Mouse (Mus musculus): ENCODE measurements around the gene Fntb. TPM values are rescaled to one million over a fixed set of nuclear protein-coding genes. Genes with fewer than 3 reads are reported as not detected.
"Not testable (repeated sequence)": the region's sequence is repeated elsewhere in the genome, so short reads cannot be mapped to it uniquely, and the experiment has no call there.

Gene Fntb
- polyA plus RNA-seq, 1 experiment from 2014 or later: 35.2 TPM

- H3K4me2 ChIP-seq: no peak overlapping the region
- 86% methylated on average over 1 of the region's 1 CpGs for WGBS
- H3K36me3 ChIP-seq (replicated peaks): no peaks in the 10 kb centered on the region
- H3K9ac ChIP-seq: no peak overlapping the region
- no peaks in the 10 kb centered on the region for H3K9me3 ChIP-seq
- H3K27ac ChIP-seq: no peak overlapping the region
- H3K27me3 ChIP-seq: no peaks in the 10 kb centered on the region
- ATAC-seq (ENCODE audit: low FRiP score): no peak
- no peak overlapping the region for H3K4me3 ChIP-seq (replicated peaks)
- H3K4me1 ChIP-seq: peaks cover 8% of the 10 kb centered on the region; the same call in 1 of the 2 replicates
Measured at GRCm38 (mm10) chr12:76853378-76854142, 88.2 kb downstream of the Fntb start.

- ATAC-seq (ENCODE audit: low FRiP score): no peak
- Histone ChIP-seq H3K36me3 (replicated peaks) (no peaks in the 10 kb centered on the region), H3K4me1 (peaks cover 4% of the 10 kb centered on the region; the same call in 1 of the 2 replicates), H3K27ac (no peak overlapping the region), H3K9ac (no peak overlapping the region), H3K4me3 (replicated peaks) (no peak overlapping the region), H3K27me3 (no peaks in the 10 kb centered on the region), H3K9me3 (no peaks in the 10 kb centered on the region), H3K4me2 (no peak overlapping the region)
- WGBS: 95% methylated on average over 10 of the region's 10 CpGs
Measured at GRCm38 (mm10) chr12:76857087-76857486, 91.7 kb downstream of the Fntb start.

GRCm38 (mm10) chr12:76858788-76859187, 93.4 kb downstream of the Fntb start:
- not testable (repeated sequence) for H3K36me3 ChIP-seq (replicated peaks); H3K4me2 ChIP-seq; H3K27me3 ChIP-seq; H3K27ac ChIP-seq; H3K4me3 ChIP-seq (replicated peaks); ATAC-seq (ENCODE audit: low FRiP score); H3K9me3 ChIP-seq; H3K9ac ChIP-seq; H3K4me1 ChIP-seq
- 89% methylated on average over 6 of the region's 6 CpGs for WGBS

GRCm38 (mm10) chr12:76863651-76864050, 98.3 kb downstream of the Fntb start:
- 82% methylated on average over 11 of the region's 11 CpGs for WGBS
- H3K27me3 ChIP-seq: no peaks in the 10 kb centered on the region
- H3K4me1 ChIP-seq: no peaks in the 10 kb centered on the region
- H3K9ac ChIP-seq: no peak overlapping the region
- no peak overlapping the region for H3K4me2 ChIP-seq
- H3K27ac ChIP-seq: no peak overlapping the region
- H3K36me3 ChIP-seq (replicated peaks): peaks cover 9% of the 10 kb centered on the region; the same call in 1 of the 2 replicates
- H3K9me3 ChIP-seq: no peaks in the 10 kb centered on the region
- H3K4me3 ChIP-seq (replicated peaks): no peak overlapping the region
- no peak for ATAC-seq (ENCODE audit: low FRiP score)

DNA sequence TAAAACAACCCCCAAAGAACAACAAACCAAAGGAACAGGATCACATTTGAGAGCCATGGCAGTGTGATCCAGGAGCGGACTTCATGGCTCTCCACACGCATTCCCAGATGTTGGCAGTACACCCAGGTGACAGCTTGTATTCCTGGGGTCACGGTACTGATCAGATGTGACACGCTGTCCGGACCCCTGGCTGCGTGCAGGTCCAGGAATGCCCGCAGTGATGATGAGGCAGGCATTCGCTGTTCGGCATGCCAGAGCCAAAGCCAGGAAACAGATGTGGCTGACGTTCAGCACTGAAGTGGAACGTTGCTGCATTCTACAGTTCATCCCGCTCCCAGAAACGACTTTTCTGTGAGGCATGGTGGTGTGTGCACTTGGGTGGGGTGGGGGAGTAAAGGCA, 99.9 kb downstream of the Fntb start:
- no peak overlapping the region for H3K4me3 ChIP-seq (replicated peaks)
- no peak for ATAC-seq (ENCODE audit: low FRiP score)
- no peaks in the 10 kb centered on the region for H3K27me3 ChIP-seq
- no peak overlapping the region for H3K9ac ChIP-seq
- peaks cover 9% of the 10 kb centered on the region; the same call in 1 of the 2 replicates for H3K36me3 ChIP-seq (replicated peaks)
- H3K9me3 ChIP-seq: no peaks in the 10 kb centered on the region
- H3K4me2 ChIP-seq: no peak overlapping the region
- WGBS: 83% methylated on average over 13 of the region's 13 CpGs
- no peaks in the 10 kb centered on the region for H3K4me1 ChIP-seq
- no peak overlapping the region for H3K27ac ChIP-seq

DNA sequence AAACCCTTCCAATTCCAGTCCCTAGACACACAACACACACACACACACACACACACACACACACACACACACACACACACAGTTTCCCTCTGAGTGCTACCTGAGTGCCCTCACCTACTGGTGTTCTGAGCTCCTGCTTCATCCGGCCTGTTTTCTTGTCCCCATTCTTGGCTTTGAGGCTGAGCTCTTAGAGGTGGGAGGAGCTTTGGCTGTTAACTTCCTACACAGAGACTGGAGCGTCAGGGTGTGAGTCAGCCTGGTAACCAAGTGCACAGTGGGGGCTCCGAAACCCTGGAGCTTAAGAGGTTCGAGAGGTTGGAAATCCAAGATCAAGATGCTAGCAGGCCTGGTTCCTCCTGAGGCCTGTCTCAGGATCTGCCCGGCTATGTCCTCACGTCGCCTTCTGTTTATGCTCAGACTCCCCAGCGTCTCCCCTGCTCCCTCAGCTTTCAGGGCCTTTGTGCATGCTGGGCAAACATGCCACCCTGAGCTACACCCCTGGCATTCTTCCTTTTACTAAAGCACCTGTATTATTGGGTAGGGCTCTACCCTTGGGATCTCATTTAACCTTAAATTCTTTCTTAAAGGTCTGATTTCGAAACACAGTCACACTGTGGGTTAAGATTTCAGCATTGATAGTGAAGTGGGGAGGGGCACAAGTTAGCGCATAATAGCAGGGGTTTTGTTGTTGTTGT, 102.3 kb downstream of the Fntb start:
- H3K4me3 ChIP-seq (replicated peaks): no peak overlapping the region
- H3K27ac ChIP-seq: no peak overlapping the region
- 59% methylated on average over 10 of the region's 10 CpGs for WGBS
- no peaks in the 10 kb centered on the region for H3K27me3 ChIP-seq
- ATAC-seq (ENCODE audit: low FRiP score): no peak
- no peaks in the 10 kb centered on the region for H3K9me3 ChIP-seq
- peaks cover 9% of the 10 kb centered on the region; the same call in 1 of the 2 replicates for H3K36me3 ChIP-seq (replicated peaks)
- no peak overlapping the region for H3K9ac ChIP-seq
- no peak overlapping the region for H3K4me2 ChIP-seq
- no peaks in the 10 kb centered on the region for H3K4me1 ChIP-seq

- Histone ChIP-seq H3K27me3 (no peaks in the 10 kb centered on the region), H3K4me2 (no peak overlapping the region), H3K9me3 (no peaks in the 10 kb centered on the region), H3K36me3 (replicated peaks) (0 out of 2 replicates have a peak, but pooled peaks cover 3% of the 10 kb centered on the region), H3K9ac (no peak overlapping the region), H3K4me1 (no peaks in the 10 kb centered on the region), H3K4me3 (replicated peaks) (no peak overlapping the region), H3K27ac (no peak overlapping the region)
- ATAC-seq (ENCODE audit: low FRiP score): no peak
- 76% methylated on average over 14 of the region's 14 CpGs for WGBS
Measured at GRCm38 (mm10) chr12:76868463-76869198, 103.2 kb downstream of the Fntb start.

DNA sequence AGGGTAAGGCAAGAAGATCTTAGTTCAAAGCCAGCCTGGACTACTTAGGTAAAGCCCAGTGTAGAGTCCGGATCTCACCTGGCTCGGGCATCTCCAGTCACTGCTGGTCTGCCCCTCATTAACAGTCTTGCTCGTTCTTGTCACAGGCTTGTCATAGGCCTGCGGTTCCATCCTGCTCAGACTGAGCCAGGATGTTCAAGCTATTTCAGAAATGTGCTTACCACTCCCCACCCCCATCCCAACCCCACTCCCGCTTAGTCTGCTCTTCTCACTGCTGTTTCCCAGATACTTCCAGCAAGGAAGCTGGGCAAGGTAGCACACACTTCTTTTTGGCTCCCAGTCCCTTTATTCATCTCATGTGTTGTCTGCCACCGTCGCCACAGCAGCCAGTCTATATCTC, 104.2 kb downstream of the Fntb start:
- WGBS: 88% methylated on average over 7 of the region's 7 CpGs

GRCm38 (mm10) chr12:76872767-76873316, 107.5 kb downstream of the Fntb start:
- no peak overlapping the region for H3K9ac ChIP-seq
- H3K36me3 ChIP-seq (replicated peaks): 0 out of 2 replicates have a peak, but pooled peaks cover 18% of the 10 kb centered on the region
- no peak overlapping the region for H3K27ac ChIP-seq
- no peak for ATAC-seq (ENCODE audit: low FRiP score)
- H3K4me1 ChIP-seq: no peaks in the 10 kb centered on the region
- H3K9me3 ChIP-seq: no peaks in the 10 kb centered on the region
- no peak overlapping the region for H3K4me3 ChIP-seq (replicated peaks)
- WGBS: 89% methylated on average over 7 of the region's 7 CpGs
- no peak overlapping the region for H3K4me2 ChIP-seq
- no peaks in the 10 kb centered on the region for H3K27me3 ChIP-seq

More for the DNA sequence above, 104.2 kb downstream of the Fntb start:
- H3K4me2 ChIP-seq: no peak overlapping the region
- no peak overlapping the region for H3K27ac ChIP-seq
- no peak for ATAC-seq (ENCODE audit: low FRiP score)
- H3K36me3 ChIP-seq (replicated peaks): 0 out of 2 replicates have a peak, but pooled peaks cover 5% of the 10 kb centered on the region
- H3K9me3 ChIP-seq: no peaks in the 10 kb centered on the region
- no peaks in the 10 kb centered on the region for H3K4me1 ChIP-seq
- no peak overlapping the region for H3K9ac ChIP-seq
- no peaks in the 10 kb centered on the region for H3K27me3 ChIP-seq
- no peak overlapping the region for H3K4me3 ChIP-seq (replicated peaks)

GRCm38 (mm10) chr12:76874826-76875225, 109.4 kb downstream of the Fntb start:
- Histone ChIP-seq H3K27me3 (no peaks in the 10 kb centered on the region), H3K4me3 (replicated peaks) (no peak overlapping the region), H3K27ac (no peak overlapping the region), H3K4me2 (no peak overlapping the region), H3K4me1 (no peaks in the 10 kb centered on the region), H3K9ac (no peak overlapping the region), H3K9me3 (no peaks in the 10 kb centered on the region), H3K36me3 (replicated peaks) (0 out of 2 replicates have a peak, but pooled peaks cover 18% of the 10 kb centered on the region)
- whole genome bisulfite sequencing: 36% methylated on average over 9 of the region's 9 CpGs
- no peak for ATAC-seq (ENCODE audit: low FRiP score)

DNA sequence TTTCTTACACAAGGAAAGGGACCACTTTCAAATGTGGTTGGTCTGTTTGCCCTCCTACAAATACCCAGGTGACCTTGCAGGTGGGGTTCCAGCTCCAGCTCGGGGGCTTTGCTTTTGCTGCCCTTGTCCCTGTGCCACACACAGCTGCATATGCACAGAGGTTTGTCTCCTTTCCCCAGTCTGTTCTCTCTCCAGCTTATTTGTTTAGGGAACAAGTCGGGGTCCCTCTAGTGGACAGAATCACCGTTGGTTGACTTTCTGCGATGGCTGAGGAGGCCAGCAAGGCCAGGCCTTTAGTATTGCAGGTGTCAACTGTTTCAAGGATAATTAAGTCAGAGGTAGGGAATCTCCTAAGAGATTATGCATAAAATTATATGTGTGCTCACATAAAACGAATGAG, 113.9 kb downstream of the Fntb start:
- 12% methylated on average over 5 of the region's 5 CpGs for WGBS
- 0 out of 2 replicates have a peak, but pooled peaks have one; percentile 11 for ATAC-seq (ENCODE audit: low FRiP score)
- Histone ChIP-seq H3K9me3 (no peaks in the 10 kb centered on the region), H3K4me2 (no peak overlapping the region), H3K9ac (no peak overlapping the region), H3K4me3 (replicated peaks) (no peak overlapping the region), H3K36me3 (replicated peaks) (0 out of 2 replicates have a peak, but pooled peaks cover 16% of the 10 kb centered on the region), H3K27ac (no peak overlapping the region), H3K27me3 (no peaks in the 10 kb centered on the region), H3K4me1 (no peaks in the 10 kb centered on the region)

- H3K9ac ChIP-seq: no peak overlapping the region
Measured at GRCm38 (mm10) chr12:76880131-76880530, 114.7 kb downstream of the Fntb start.

More at GRCm38 (mm10) chr12:76880131-76880530, 114.7 kb downstream of the Fntb start:
- Histone ChIP-seq H3K4me1 (no peaks in the 10 kb centered on the region), H3K36me3 (replicated peaks) (0 out of 2 replicates have a peak, but pooled peaks cover 11% of the 10 kb centered on the region), H3K9me3 (no peaks in the 10 kb centered on the region), H3K4me3 (replicated peaks) (no peak overlapping the region), H3K4me2 (no peak overlapping the region), H3K27me3 (no peaks in the 10 kb centered on the region), H3K27ac (no peak overlapping the region)
- 86% methylated on average over 4 of the region's 4 CpGs for WGBS
- no peak for ATAC-seq (ENCODE audit: low FRiP score)

Data from forebrain, embryonic 12.5 days (tissue).